Mouse (Mus musculus): ENCODE measurements around the gene Clpx. TPM values are rescaled to one million over a fixed set of nuclear protein-coding genes. Genes with fewer than 3 reads are reported as not detected.
"Not testable (repeated sequence)": the region's sequence is repeated elsewhere in the genome, so short reads cannot be mapped to it uniquely, and the experiment has no call there.

Clpx gene
- 10 to 100 TPM; 27.0 to 33.2 TPM for total RNA-seq (2021)

GRCm38 (mm10) chr9:65293973-65294715 lies at the start of gene Clpx:
Gene Clpx (plus strand): TSS chr9:65294260.
- intact Hi-C loops (cut with DNase I) = loop anchor here (2.0 to 10.0 kb wide), 2 partner anchors 53 to 259 kb away; partner anchors contain the start of genes Dpp8 and Pdcd7
- DNase-seq (ENCODE audit: low spot score in 2 of 2) = peak; percentile 98 to 99

GRCm38 (mm10) chr9:65247502-65248376 lies 46.3 kb upstream of the Clpx start:
- intact Hi-C loops (cut with DNase I) = no loop called here
- DNase-seq (ENCODE audit: low spot score in 2 of 2) = no peak

- intact Hi-C loops (cut with DNase I) = no loop called here
- DNase-seq (ENCODE audit: low spot score in 2 of 2) = no peak
These were observed 45.7 kb upstream of the Clpx start for GRCm38 (mm10) chr9:65248377-65248690.

- no peak for DNase-seq (ENCODE audit: low spot score in 2 of 2)
- intact Hi-C loops (cut with DNase I) = no loop called here
These were observed 42.0 kb upstream of the Clpx start for GRCm38 (mm10) chr9:65252026-65252425.

GRCm38 (mm10) chr9:65255906-65256600 lies 38.0 kb upstream of the Clpx start:
- DNase-seq (ENCODE audit: low spot score in 2 of 2) = no peak

GRCm38 (mm10) chr9:65257218-65257910 lies 36.7 kb upstream of the Clpx start:
- DNase-seq (ENCODE audit: low spot score in 2 of 2) = no peak
- intact Hi-C loops (cut with DNase I) = no loop called here

More at GRCm38 (mm10) chr9:65255906-65256600, 38.0 kb upstream of the Clpx start:
- intact Hi-C loops (cut with DNase I) = no loop called here

GRCm38 (mm10) chr9:65259366-65259765 lies 34.7 kb upstream of the Clpx start:
- intact Hi-C loops (cut with DNase I) = no loop called here
- DNase-seq (ENCODE audit: low spot score in 2 of 2) = no peak

GRCm38 (mm10) chr9:65261591-65262230 lies 32.3 kb upstream of the Clpx start:
- intact Hi-C loops (cut with DNase I) = no loop called here
- no peak for DNase-seq (ENCODE audit: low spot score in 2 of 2)

GRCm38 (mm10) chr9:65262641-65263120 lies 31.4 kb upstream of the Clpx start:
- no peak for DNase-seq (ENCODE audit: low spot score in 2 of 2)
- intact Hi-C loops (cut with DNase I) = no loop called here

GRCm38 (mm10) chr9:65264959-65265358 lies 29.1 kb upstream of the Clpx start, which contains the start of gene Cilp:
Gene Cilp (plus strand): TSS chr9:65265180.
- no peak for DNase-seq (ENCODE audit: low spot score in 2 of 2)
- intact Hi-C loops (cut with DNase I) = no loop called here

- no peak for DNase-seq (ENCODE audit: low spot score in 2 of 2)
- intact Hi-C loops (cut with DNase I) = no loop called here
These were observed 26.1 kb upstream of the Clpx start for GRCm38 (mm10) chr9:65267742-65268515.

GRCm38 (mm10) chr9:65273048-65273809 lies 20.8 kb upstream of the Clpx start:
- DNase-seq (ENCODE audit: low spot score in 2 of 2) = no peak
- intact Hi-C loops (cut with DNase I) = no loop called here

GRCm38 (mm10) chr9:65273873-65274272 lies 20.2 kb upstream of the Clpx start:
- DNase-seq (ENCODE audit: low spot score in 2 of 2) = no peak
- intact Hi-C loops (cut with DNase I) = no loop called here

- DNase-seq (ENCODE audit: low spot score in 2 of 2); intact Hi-C loops (cut with DNase I): not testable (repeated sequence)
These were observed 19.2 kb upstream of the Clpx start for GRCm38 (mm10) chr9:65274851-65275250.

- no peak for DNase-seq (ENCODE audit: low spot score in 2 of 2)
- intact Hi-C loops (cut with DNase I) = no loop called here
These were observed 18.1 kb upstream of the Clpx start for GRCm38 (mm10) chr9:65275810-65276530.

GRCm38 (mm10) chr9:65281536-65282151 lies 12.4 kb upstream of the Clpx start:
- intact Hi-C loops (cut with DNase I) = loop anchor here (1.0 to 5.0 kb wide), 3 partner anchors 57 to 149 kb away; no protein-coding TSS in a partner anchor
- peak; percentile 15 to 29 for DNase-seq (ENCODE audit: low spot score in 2 of 2)

Measured in left cerebral cortex, postnatal 36 days (tissue).